Mouse (Mus musculus) intestine, embryonic 14.5 days (tissue): ENCODE results near the gene Gm49601. TPM values are rescaled to one million over a fixed set of nuclear protein-coding genes. Genes with fewer than 3 reads are reported as not detected.
A peak's percentile ranks its signal among the peaks of the same experiment; 100 is the strongest.

Experiments used
- ATAC-seq: fragments of 200-750 bp; cut with Nextera tagmentation; replicated peaks from 2 replicates; pipeline ENCODE4 v1.8.0; 2017; ENCODE audit warnings: low read depth, moderate number of reproducible peaks, moderate TSS enrichment, moderate library complexity; ENCODE audit not compliant: low FRiP score, low TSS enrichment
- DNase-seq: peaks from one replicate; pipeline ENCODE4 v3.0.0-alpha.2; 2018; ENCODE audit warnings: low spot score
- H3K27ac ChIP-seq: fragments of 300-500 bp; sonication (generic); 2 replicates; pipeline ENCODE4 v1.5.1; 2014; ENCODE audit warnings: low read depth, mild to moderate bottlenecking, control low read depth
- H3K27me3 ChIP-seq: fragments of 300-500 bp; sonication (generic); replicated peaks from 2 replicates; pipeline ENCODE4 v1.6.1; 2014; ENCODE audit warnings: low read length, control low read depth; ENCODE audit not compliant: control insufficient read depth, insufficient read depth
- H3K36me3 ChIP-seq: fragments of 300-500 bp; sonication (generic); 2 replicates; pipeline ENCODE4 v1.6.1; 2014; ENCODE audit warnings: low read length, control low read depth; ENCODE audit not compliant: control insufficient read depth, insufficient read depth
- H3K4me1 ChIP-seq: fragments of 300-500 bp; sonication (generic); replicated peaks from 2 replicates; pipeline ENCODE4 v1.6.1; 2014; ENCODE audit warnings: low read length, control low read depth, mixed read lengths; ENCODE audit not compliant: control insufficient read depth, insufficient read depth
- H3K4me2 ChIP-seq: fragments of 300-500 bp; sonication (generic); 2 replicates; pipeline ENCODE4 v1.6.1; 2014; ENCODE audit warnings: low read length
- H3K4me3 ChIP-seq: fragments of 300-500 bp; sonication (generic); 2 replicates; pipeline ENCODE4 v1.5.1; 2014; ENCODE audit warnings: low read depth, low read length, control low read depth, mixed read lengths
- H3K9ac ChIP-seq: fragments of 300-500 bp; sonication (generic); 2 replicates; pipeline ENCODE4 v1.6.1; 2014; ENCODE audit warnings: mild to moderate bottlenecking, low read length
- H3K9me3 ChIP-seq: fragments of 300-500 bp; sonication (generic); 2 replicates; pipeline ENCODE4 v1.6.1; 2016; ENCODE audit warnings: low read length, control low read depth; ENCODE audit not compliant: control insufficient read depth
- WGBS: fragments of 180-500 bp; shearing (Covaris S2); extraction: QIAGEN DNeasy Blood & Tissue Kit; methylation state at CpG from one replicate; pipeline ENCODE4 v1.1.7; 2014; 5-methylcytosine and 5-hydroxymethylcytosine counted together
- polyA plus RNA-seq: library from polyadenylated mRNA; unstranded; fragments of >200 nt; fragmentation: Nextera tagmentation; extraction: Ambion mirVana; gene quantifications from 2 replicates; pipeline ENCODE4 v1.2.1, GENCODE M21; 2014

Gene Gm49601
- polyA plus RNA-seq, 1 experiment from 2014 or later = 2.0 TPM

- Histone ChIP-seq H3K27me3 (peaks cover 11% of the 10 kb centered on the region; the same call in 1 of the 2 replicates), H3K4me3 (no peak overlapping the region), H3K4me1 (peaks cover 12% of the 10 kb centered on the region; the same call in 1 of the 2 replicates), H3K9me3 (no peaks in the 10 kb centered on the region), H3K4me2 (peak overlapping the region; percentile 30; the same call in 1 of the 2 replicates), H3K27ac (no peak overlapping the region), H3K9ac (no peak overlapping the region), H3K36me3 (no peaks in the 10 kb centered on the region)
- DNase-seq (no peak), ATAC-seq (no peak)
- 8% methylated on average over 11 of the region's 11 CpGs for WGBS
These were observed 18.0 kb downstream of the Gm49601 start for GRCm38 (mm10) chr16:18608226-18608625.

GRCm38 (mm10) chr16:18605705-18606104 lies 20.5 kb downstream of the Gm49601 start:
- Histone ChIP-seq H3K9ac (no peak overlapping the region), H3K36me3 (no peaks in the 10 kb centered on the region), H3K4me3 (no peak overlapping the region), H3K27ac (no peak overlapping the region), H3K9me3 (no peaks in the 10 kb centered on the region), H3K27me3 (peaks cover 7% of the 10 kb centered on the region; the same call in 1 of the 2 replicates), H3K4me2 (no peak overlapping the region), H3K4me1 (peaks cover 5% of the 10 kb centered on the region; the same call in 1 of the 2 replicates)
- DNase-seq (no peak), ATAC-seq (0 out of 2 replicates have a peak, but pooled peaks have one; percentile 6)
- 75% methylated on average over 5 of the region's 5 CpGs for WGBS

- WGBS = 66% methylated on average over 8 of the region's 8 CpGs
- Histone ChIP-seq H3K27ac (no peak overlapping the region), H3K9ac (no peak overlapping the region), H3K4me3 (no peak overlapping the region), H3K9me3 (no peaks in the 10 kb centered on the region), H3K27me3 (peaks cover 7% of the 10 kb centered on the region; the same call in 1 of the 2 replicates), H3K4me2 (no peak overlapping the region), H3K36me3 (no peaks in the 10 kb centered on the region), H3K4me1 (peaks cover 5% of the 10 kb centered on the region; the same call in 1 of the 2 replicates)
- DNase-seq (no peak), ATAC-seq (0 out of 2 replicates have a peak, but pooled peaks have one; percentile 18)
These were observed 21.9 kb downstream of the Gm49601 start for GRCm38 (mm10) chr16:18604267-18604701.

- no peak overlapping the region for H3K27ac ChIP-seq
- no peaks in the 10 kb centered on the region for H3K27me3 ChIP-seq
- H3K4me3 ChIP-seq = no peak overlapping the region
- H3K4me2 ChIP-seq = no peak overlapping the region
- no peaks in the 10 kb centered on the region for H3K4me1 ChIP-seq
- DNase-seq = no peak
- no peak for ATAC-seq
- H3K36me3 ChIP-seq = no peaks in the 10 kb centered on the region
- H3K9me3 ChIP-seq = no peaks in the 10 kb centered on the region
- 58% methylated on average over 7 of the region's 7 CpGs for WGBS
- peak overlapping the region; percentile 13; the same call in 1 of the 2 replicates for H3K9ac ChIP-seq
These were observed 24.8 kb downstream of the Gm49601 start for GRCm38 (mm10) chr16:18601447-18601846.

DNA sequence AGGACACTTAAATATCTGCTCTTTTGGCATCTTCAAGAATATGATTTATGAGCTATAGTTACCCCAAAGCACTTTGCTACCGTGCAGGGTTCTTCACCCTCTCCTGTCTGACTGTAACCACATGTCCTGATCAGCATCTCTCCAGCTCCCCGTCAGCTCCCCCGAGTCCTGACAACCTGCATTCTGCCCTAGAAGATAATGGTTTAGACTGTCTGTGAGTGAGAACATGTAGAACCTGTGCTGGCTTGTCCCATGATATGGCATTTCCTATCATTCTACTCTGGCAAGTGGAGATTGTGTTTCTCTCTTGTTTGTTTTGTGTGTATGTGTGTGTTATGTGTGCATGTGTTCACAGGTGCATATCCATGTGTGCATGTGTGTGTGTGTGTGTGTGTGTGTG lies 28.2 kb downstream of the Gm49601 start:
- Histone ChIP-seq H3K4me1 (no peaks in the 10 kb centered on the region), H3K36me3 (no peaks in the 10 kb centered on the region), H3K27me3 (peaks cover 13% of the 10 kb centered on the region; the same call in 1 of the 2 replicates), H3K9me3 (no peaks in the 10 kb centered on the region), H3K4me3 (no peak overlapping the region), H3K4me2 (no peak overlapping the region), H3K27ac (no peak overlapping the region), H3K9ac (no peak overlapping the region)
- no peak for DNase-seq
- no peak for ATAC-seq
- 61% methylated on average over 3 of the region's 3 CpGs for WGBS

DNA sequence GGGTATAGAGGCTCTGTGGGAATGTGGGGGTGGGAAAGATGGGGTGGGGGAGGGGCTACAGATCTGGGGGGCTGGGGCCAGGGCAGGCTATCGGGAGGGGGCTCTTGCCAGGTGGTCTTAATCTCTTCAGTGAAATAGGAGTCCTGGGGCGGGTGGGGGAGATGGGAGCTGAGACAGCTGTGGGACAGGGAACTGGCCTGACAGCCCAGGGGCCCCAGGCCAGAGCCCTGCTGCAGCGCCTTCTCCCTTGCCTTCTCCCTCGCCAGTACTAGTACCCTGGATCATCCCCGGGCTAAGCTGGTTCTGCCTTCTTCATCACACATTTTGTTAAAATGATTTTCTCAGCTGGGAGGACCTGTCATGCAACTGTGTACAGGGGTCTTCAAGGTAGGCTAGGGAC lies 30.0 kb downstream of the Gm49601 start:
- no peak overlapping the region for H3K4me2 ChIP-seq
- H3K9me3 ChIP-seq = no peaks in the 10 kb centered on the region
- H3K36me3 ChIP-seq = no peaks in the 10 kb centered on the region
- H3K9ac ChIP-seq = no peak overlapping the region
- no peak overlapping the region for H3K27ac ChIP-seq
- 52% methylated on average over 5 of the region's 5 CpGs for WGBS
- ATAC-seq (no peak), DNase-seq (no peak)
- H3K27me3 ChIP-seq = peaks cover 27% of the 10 kb centered on the region
- no peak overlapping the region for H3K4me3 ChIP-seq
- peaks cover 6% of the 10 kb centered on the region for H3K4me1 ChIP-seq

GRCm38 (mm10) chr16:18593930-18594329 lies 32.3 kb downstream of the Gm49601 start:
- Histone ChIP-seq H3K27me3 (peaks cover 51% of the 10 kb centered on the region), H3K4me3 (no peak overlapping the region), H3K27ac (no peak overlapping the region), H3K4me2 (no peak overlapping the region), H3K36me3 (no peaks in the 10 kb centered on the region), H3K9me3 (no peaks in the 10 kb centered on the region), H3K4me1 (peaks cover 15% of the 10 kb centered on the region), H3K9ac (no peak overlapping the region)
- whole genome bisulfite sequencing = 75% methylated on average over 2 of the region's 2 CpGs
- ATAC-seq (no peak), DNase-seq (no peak)

DNA sequence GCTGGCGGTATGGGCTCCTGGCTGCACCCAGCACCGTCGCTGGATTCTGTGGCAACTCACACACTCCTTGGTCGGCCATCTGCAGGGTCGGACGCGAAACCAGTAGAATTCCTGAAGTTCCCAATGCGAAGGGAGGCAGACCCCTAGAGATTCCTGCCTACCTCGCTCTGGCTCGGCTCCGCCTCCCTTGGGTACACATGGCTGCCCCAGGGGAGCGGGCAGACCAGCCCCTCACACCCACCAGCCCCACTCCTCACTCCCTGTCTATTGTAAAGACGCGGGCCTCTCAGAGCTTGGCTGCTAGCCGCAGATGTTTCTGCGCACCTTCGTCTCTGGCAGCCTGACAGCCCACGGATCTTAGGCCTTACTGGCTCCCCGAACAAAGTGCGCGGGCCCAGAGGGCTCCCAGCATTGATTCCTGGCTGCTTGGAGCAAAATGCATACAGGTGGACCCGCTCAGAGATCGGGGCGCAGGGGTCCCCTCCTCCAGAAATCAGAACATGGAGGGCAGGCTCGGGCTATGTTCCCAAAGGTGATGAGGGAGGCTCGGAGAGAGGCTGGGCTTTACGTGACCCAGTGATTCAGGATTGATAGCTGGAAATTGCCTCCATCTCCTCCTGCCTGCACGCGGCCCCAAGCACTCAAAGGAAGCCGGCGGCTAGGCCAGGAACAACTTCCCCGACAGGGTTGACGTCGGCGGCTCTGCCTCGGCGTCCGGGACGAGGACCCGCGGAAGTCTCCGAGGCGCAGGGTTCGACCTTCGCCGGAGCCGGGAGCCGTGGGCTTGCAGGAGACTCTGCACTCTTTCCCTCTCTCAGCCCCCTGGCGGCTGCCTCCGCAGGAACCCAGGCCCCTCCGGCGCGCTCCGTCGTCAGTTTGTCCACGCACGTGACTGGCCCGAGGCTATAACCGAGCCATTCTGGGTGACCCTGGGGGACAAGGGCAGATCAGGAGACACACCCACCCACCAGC lies 34.9 kb downstream of the Gm49601 start:
- Histone ChIP-seq H3K27ac (no peak overlapping the region), H3K4me1 (peaks cover 28% of the 10 kb centered on the region), H3K9ac (no peak overlapping the region), H3K27me3 (peaks cover 77% of the 10 kb centered on the region), H3K9me3 (no peaks in the 10 kb centered on the region), H3K4me3 (peak overlapping the region; percentile 21), H3K4me2 (peak overlapping the region; percentile 48), H3K36me3 (no peaks in the 10 kb centered on the region)
- ATAC-seq (peak; percentile 37; the same call in 1 of the 2 replicates), DNase-seq (peak; percentile 82)
- 2% methylated on average over 59 of the region's 59 CpGs for WGBS
